ENCODE assay signal across 12 mouse cellular contexts in the genomic region with DNA sequence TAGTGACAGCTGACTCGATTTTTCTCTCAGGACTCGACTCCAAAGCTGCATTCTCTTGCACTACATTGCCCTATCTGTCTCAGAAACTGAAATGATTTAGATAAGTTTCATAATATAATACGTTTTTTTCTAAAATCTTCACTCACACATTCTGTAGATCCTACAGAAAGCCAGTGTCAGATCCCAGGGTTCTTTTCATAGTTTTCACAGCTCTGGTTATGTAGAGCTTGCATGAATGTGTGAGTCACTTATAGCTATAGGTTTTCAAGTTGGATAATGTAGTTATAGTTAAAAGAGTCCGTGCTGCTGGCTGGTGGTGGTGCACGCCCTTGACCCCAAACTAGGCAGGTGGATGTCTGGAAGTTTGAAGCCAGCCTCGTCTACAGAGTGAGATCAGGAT. TPM values are rescaled to one million over a fixed set of nuclear protein-coding genes. Genes with fewer than 3 reads are reported as not detected.
DNase-seq lines count a peak whose midpoint lies in the region; ATAC-seq and TF ChIP-seq lines count a peak whose summit lies in the region.
"Had no signal": no experiment of that assay in that cellular context is flagged by ENCODE, and none has a peak within 500 bp of the region (broad histone marks: within the 10 kb centered on the region; RNA-seq: fewer than 3 reads in every experiment).

No protein-coding gene starts in this region.

- DNase-seq in cerebellum, adult 9-10 months: peak; percentile 7
- DNase-seq in cerebellum, adult 9-11 months: no peak
- no peak for DNase-seq in intestine, embryonic 14.5 days (ENCODE audit: low spot score)
- DNase-seq in lung, postnatal 0 days (ENCODE audit: low spot score): no peak
- DNase-seq in lung, postnatal 4 days: no peak
- no peak for DNase-seq in layer of hippocampus, postnatal 14 days (ENCODE audit: low spot score in 2 of 2)
- DNase-seq: adrenal gland, postnatal 14 days; cerebellum, adult 11 months; kidney, postnatal 25 days had no signal

- no peak overlapping the region for H3K4me2 ChIP-seq in intestine, embryonic 14.5 days (ENCODE audit: low read length)
- no peak overlapping the region for H3K4me2 ChIP-seq in intestine, postnatal 0 days (replicated peaks; ENCODE audit: low read depth)
- no peak overlapping the region for H3K4me2 ChIP-seq in lung, postnatal 0 days (replicated peaks; ENCODE audit: low read depth, low read length)
- H3K4me2 ChIP-seq in stomach, embryonic 16.5 days (ENCODE audit: low read depth, low read length): no peak overlapping the region

- H3K27me3 ChIP-seq in intestine, embryonic 14.5 days (replicated peaks; ENCODE audit: control insufficient read depth, insufficient read depth, low read length): no peaks in the 10 kb centered on the region
- no peaks in the 10 kb centered on the region for H3K27me3 ChIP-seq in intestine, postnatal 0 days (replicated peaks; ENCODE audit: control insufficient read depth, insufficient read depth, low read length)
- H3K27me3 ChIP-seq in lung, postnatal 0 days (replicated peaks; ENCODE audit: insufficient read depth, low read length): no peaks in the 10 kb centered on the region
- H3K27me3 ChIP-seq in stomach, embryonic 16.5 days (ENCODE audit: control insufficient read depth, insufficient read depth, low read length): no peaks in the 10 kb centered on the region

- 83% methylated on average over 6 of the region's 6 CpGs for WGBS in intestine, embryonic 14.5 days
- 82% methylated on average over 6 of the region's 6 CpGs for WGBS in intestine, postnatal 0 days
- 80% methylated on average over 6 of the region's 6 CpGs for WGBS in lung, postnatal 0 days
- WGBS in stomach, embryonic 16.5 days: 81% methylated on average over 6 of the region's 6 CpGs

- H3K4me3 ChIP-seq in intestine, embryonic 14.5 days (ENCODE audit: low read depth, low read length): no peak overlapping the region
- no peak overlapping the region for H3K4me3 ChIP-seq in intestine, postnatal 0 days (ENCODE audit: low read depth, low read length)
- H3K4me3 ChIP-seq in lung, postnatal 0 days (ENCODE audit: low read depth, low read length): no peak overlapping the region
- no peak overlapping the region for H3K4me3 ChIP-seq in stomach, embryonic 16.5 days (replicated peaks; ENCODE audit: low read length)
- H3K4me3 ChIP-seq: erythroblast, embryonic 14.5 days had no signal

- H3K27ac ChIP-seq in intestine, embryonic 14.5 days (ENCODE audit: low read depth): peak overlapping the region; percentile 64; the same call in 1 of the 2 replicates
- H3K27ac ChIP-seq in intestine, postnatal 0 days (ENCODE audit: low read depth, low read length): no peak overlapping the region
- peak overlapping the region; percentile 71 for H3K27ac ChIP-seq in lung, postnatal 0 days (ENCODE audit: low read length)
- peak overlapping the region; percentile 40 for H3K27ac ChIP-seq in stomach, embryonic 16.5 days (ENCODE audit: low read length)

- no peak overlapping the region for H3K9ac ChIP-seq in intestine, embryonic 14.5 days (ENCODE audit: low read length)
- H3K9ac ChIP-seq in intestine, postnatal 0 days (ENCODE audit: low read depth, low read length): no peak overlapping the region
- no peak overlapping the region for H3K9ac ChIP-seq in lung, postnatal 0 days (replicated peaks; ENCODE audit: low read depth)
- no peak overlapping the region for H3K9ac ChIP-seq in stomach, embryonic 16.5 days (ENCODE audit: low read length)

- no peak for TF ChIP-seq CTCF in intestine, postnatal 0 days (IDR thresholded peaks at IDR 0.05; ENCODE audit: low read depth)
- no peak for TF ChIP-seq CTCF in lung, postnatal 0 days (IDR thresholded peaks at IDR 0.05)

- no peaks in the 10 kb centered on the region for H3K9me3 ChIP-seq in intestine, embryonic 14.5 days (ENCODE audit: control insufficient read depth, low read length)
- no peaks in the 10 kb centered on the region for H3K9me3 ChIP-seq in intestine, postnatal 0 days (ENCODE audit: control insufficient read depth)
- no peaks in the 10 kb centered on the region for H3K9me3 ChIP-seq in lung, postnatal 0 days (ENCODE audit: low read length)
- no peaks in the 10 kb centered on the region for H3K9me3 ChIP-seq in stomach, embryonic 16.5 days (replicated peaks; ENCODE audit: control insufficient read depth, low read length)

- no peak for TF ChIP-seq EP300 in lung, postnatal 0 days (IDR thresholded peaks at IDR 0.05)

- peaks cover 70% of the 10 kb centered on the region for H3K36me3 ChIP-seq in intestine, embryonic 14.5 days (ENCODE audit: control insufficient read depth, insufficient read depth, low read length)
- H3K36me3 ChIP-seq in intestine, postnatal 0 days (ENCODE audit: control insufficient read depth, insufficient read depth): peaks cover 27% of the 10 kb centered on the region
- H3K36me3 ChIP-seq in lung, postnatal 0 days (ENCODE audit: insufficient read depth, low read length): peaks cover 21% of the 10 kb centered on the region; the same call in 1 of the 2 replicates
- peaks cover 10% of the 10 kb centered on the region; the same call in 1 of the 2 replicates for H3K36me3 ChIP-seq in stomach, embryonic 16.5 days (ENCODE audit: control insufficient read depth, insufficient read depth, low read length)

- no peak for ATAC-seq in intestine, embryonic 14.5 days (replicated peaks; ENCODE audit: low FRiP score, low TSS enrichment, low read depth)
- no peak for ATAC-seq in intestine, postnatal 0 days
- no peak for ATAC-seq in lung, postnatal 0 days
- no peak for ATAC-seq in stomach, embryonic 16.5 days (ENCODE audit: insufficient read depth, low FRiP score)

- no peaks in the 10 kb centered on the region for H3K4me1 ChIP-seq in intestine, embryonic 14.5 days (replicated peaks; ENCODE audit: control insufficient read depth, insufficient read depth, low read length)
- no peaks in the 10 kb centered on the region; the same call in none of the 2 replicates for H3K4me1 ChIP-seq in intestine, postnatal 0 days (replicated peaks; ENCODE audit: control insufficient read depth, insufficient read depth, low read length)
- H3K4me1 ChIP-seq in lung, postnatal 0 days (ENCODE audit: insufficient read depth, low read depth, low read length): peaks cover 11% of the 10 kb centered on the region; the same call in 1 of the 2 replicates
- H3K4me1 ChIP-seq in stomach, embryonic 16.5 days (ENCODE audit: control insufficient read depth, insufficient read depth, low read length): peaks cover 8% of the 10 kb centered on the region; the same call in 1 of the 2 replicates

RNA-seq across cellular contexts. Expression of a gene that starts 42.1 kb away (rescaled TPM):
- 36.4 and 37.6 TPM in 2 replicates for polyA plus RNA-seq in intestine, embryonic 14.5 days (2014; fragmentation: Nextera tagmentation; extraction: Ambion mirVana)
- 8.0 and 9.0 TPM in 2 replicates for polyA plus RNA-seq in intestine, postnatal 0 days (2015; fragmentation: Nextera tagmentation; extraction: Ambion mirVana)
- polyA plus RNA-seq in lung, postnatal 0 days (2015; fragmentation: Nextera tagmentation; extraction: Ambion mirVana): 12.6 and 15.3 TPM in 2 replicates
- polyA plus RNA-seq in stomach, embryonic 16.5 days (2015; fragmentation: Nextera tagmentation; extraction: Ambion mirVana): 21.3 and 23.3 TPM in 2 replicates
- 10 to 100 TPM; 66.5 to 70.8 TPM for total RNA-seq in layer of hippocampus, postnatal 14 days (2021)
